Mouse (Mus musculus): Measurements from ENCODE around the gene Rsad2. TPM values are rescaled to one million over a fixed set of nuclear protein-coding genes. Genes with fewer than 3 reads are reported as not detected.
A peak's percentile ranks its signal among the peaks of the same experiment; 100 is the strongest.
"Not testable (repeated sequence)": the region's sequence is repeated elsewhere in the genome, so short reads cannot be mapped to it uniquely, and the experiment has no call there.

The Rsad2 gene
- 26.6 and 27.1 TPM in 2 replicates for total RNA-seq (2021)
- long read RNA-seq, experiment 1, transcript Rsad2-201 (6 exons, 3,782 nt): major isoform, 11 of 16 reads
- long read RNA-seq, experiment 1, partial matches to known transcripts: 1 of 16 reads
- long read RNA-seq, experiment 1, other reads (novel, unspliced or antisense): 4 of 16 reads
- long read RNA-seq, experiment 2, transcript Rsad2-201 (6 exons, 3,782 nt): major isoform, 15 of 20 reads
- long read RNA-seq, experiment 2, partial matches to known transcripts: 1 of 20 reads
- long read RNA-seq, experiment 2, other reads (novel, unspliced or antisense): 4 of 20 reads

- DNase-seq: peak; percentile 73
Measured at GRCm38 (mm10) chr12:26456028-26456698, at the start of gene Rsad2. TSS of gene Rsad2 (minus strand) at chr12:26456452.

- DNase-seq: no peak
Measured at GRCm38 (mm10) chr12:26501042-26501441, 44.8 kb upstream of the Rsad2 start.

GRCm38 (mm10) chr12:26489942-26490341 is 33.7 kb upstream of the Rsad2 start:
- DNase-seq: no peak

- DNase-seq: no peak
Measured at GRCm38 (mm10) chr12:26488617-26489274, 32.5 kb upstream of the Rsad2 start.

GRCm38 (mm10) chr12:26487874-26488616 is 31.8 kb upstream of the Rsad2 start:
- peak; percentile 51 for DNase-seq

GRCm38 (mm10) chr12:26485738-26486580 is 29.7 kb upstream of the Rsad2 start:
- not testable (repeated sequence) for DNase-seq

- DNase-seq: peak; percentile 54
Measured at GRCm38 (mm10) chr12:26478196-26479004, 22.1 kb upstream of the Rsad2 start.

- no peak for DNase-seq
Measured at GRCm38 (mm10) chr12:26477198-26477597, 20.9 kb upstream of the Rsad2 start.

- no peak for DNase-seq
Measured at GRCm38 (mm10) chr12:26473746-26474145, 17.5 kb upstream of the Rsad2 start.

- no peak for DNase-seq
Measured at GRCm38 (mm10) chr12:26472770-26473481, 16.7 kb upstream of the Rsad2 start.

GRCm38 (mm10) chr12:26471376-26471775 is 15.1 kb upstream of the Rsad2 start:
- no peak for DNase-seq

GRCm38 (mm10) chr12:26470042-26470409 is 13.8 kb upstream of the Rsad2 start:
- DNase-seq: no peak

- peak; percentile 89 for DNase-seq
Measured at GRCm38 (mm10) chr12:26469098-26470041, 13.1 kb upstream of the Rsad2 start, which contains the start of gene Cmpk2. TSS of gene Cmpk2 (plus strand) at chr12:26469204.

GRCm38 (mm10) chr12:26465600-26465999 is 9.3 kb upstream of the Rsad2 start:
- DNase-seq: no peak

- peak; percentile 63 for DNase-seq
Measured at GRCm38 (mm10) chr12:26460091-26460490, 3.8 kb upstream of the Rsad2 start.

- peak; percentile 30 for DNase-seq
Measured at GRCm38 (mm10) chr12:26454682-26455081, 1.6 kb downstream of the Rsad2 start.

- peak; percentile 27 for DNase-seq
Measured at GRCm38 (mm10) chr12:26452951-26453350, 3.3 kb downstream of the Rsad2 start.

GRCm38 (mm10) chr12:26451150-26451549 is 5.1 kb downstream of the Rsad2 start:
- DNase-seq: no peak

- DNase-seq: no peak
Measured at GRCm38 (mm10) chr12:26449483-26449882, 6.8 kb downstream of the Rsad2 start.
